Mouse (Mus musculus) liver, embryonic 14.5 days (tissue): ENCODE data around the gene Ccdc110. TPM values are rescaled to one million over a fixed set of nuclear protein-coding genes. Genes with fewer than 3 reads are reported as not detected.

Experiments
- ATAC-seq: fragments of 200-750 bp; cut with Nextera tagmentation; 2 replicates; pipeline ENCODE4 v1.8.0; 2017; ENCODE audit warnings: moderate number of reproducible peaks, mild to moderate bottlenecking, moderate library complexity; ENCODE audit not compliant: insufficient read depth
- DNase-seq, 3 experiments: peaks; one replicate each; pipeline ENCODE4 v3.0.0-alpha.2; 2012 to 2013; ENCODE audit warnings: low read depth in 3 of 3, low spot score in 3 of 3
- H3K27ac ChIP-seq: fragments of 300-500 bp; sonication (generic); 2 replicates; pipeline ENCODE4 v1.5.1; 2014; ENCODE audit warnings: moderate library complexity, mild to moderate bottlenecking, control low read depth, inconsistent platforms
- H3K27me3 ChIP-seq: fragments of 300-500 bp; sonication (generic); 2 replicates; pipeline ENCODE4 v1.6.1; 2014; ENCODE audit warnings: mild to moderate bottlenecking, low read length, moderate library complexity; ENCODE audit not compliant: control insufficient read depth, insufficient read depth
- H3K36me3 ChIP-seq: fragments of 300-500 bp; sonication (generic); replicated peaks from 2 replicates; pipeline ENCODE4 v1.6.1; 2014; ENCODE audit warnings: low read depth; ENCODE audit not compliant: control insufficient read depth, insufficient read depth
- H3K4me1 ChIP-seq, 2 experiments: fragments of 200-500 bp in 1 of 2; fragments of 300-500 bp in 1 of 2; sonication (generic) in 1 of 2; replicated peaks; 2 replicates each; pipeline ENCODE4 v1.6.1; 2012 to 2014; ENCODE audit warnings: antibody characterized with exemption in 1 of 2, inconsistent platforms in 1 of 2, low read length in 1 of 2; ENCODE audit not compliant: control insufficient read depth in 2 of 2, insufficient read depth in 2 of 2
- H3K4me2 ChIP-seq: fragments of 300-500 bp; sonication (generic); 2 replicates; pipeline ENCODE4 v1.6.1; 2014; ENCODE audit warnings: low read depth, mild to moderate bottlenecking, control low read depth, moderate library complexity
- H3K4me3 ChIP-seq, 2 experiments: fragments of 200-500 bp in 1 of 2; fragments of 300-500 bp in 1 of 2; sonication (generic) in 1 of 2; 2 replicates each; pipeline ENCODE4 v1.5.1; 2012 to 2014; ENCODE audit warnings: low read depth in 2 of 2, low read length in 2 of 2, mild to moderate bottlenecking in 2 of 2, control low read depth in 1 of 2, inconsistent platforms in 1 of 2, moderate library complexity in 1 of 2; ENCODE audit not compliant: insufficient read depth in 1 of 2
- H3K9ac ChIP-seq: fragments of 300-500 bp; sonication (generic); replicated peaks from 2 replicates; pipeline ENCODE4 v1.6.1; 2014; ENCODE audit warnings: mild to moderate bottlenecking, control low read depth, moderate library complexity
- H3K9me3 ChIP-seq: fragments of 300-500 bp; sonication (generic); 2 replicates; pipeline ENCODE4 v1.6.1; 2016; ENCODE audit warnings: low read length, mixed read lengths; ENCODE audit not compliant: control insufficient read depth
- CTCF ChIP-seq: IDR thresholded peaks from 2 replicates; pipeline ENCODE4 v1.5.1; 2016; ENCODE audit warnings: antibody characterized with exemption, low read depth, control low read depth
- EP300 ChIP-seq: IDR thresholded peaks from 2 replicates; pipeline ENCODE4 v1.6.1; 2016; ENCODE audit warnings: antibody characterized with exemption, low read depth
- WGBS: fragments of 180-500 bp; shearing (Covaris S2); extraction: QIAGEN DNeasy Blood & Tissue Kit; methylation state at CpG from one replicate; pipeline ENCODE4 v1.1.7; 2014; ENCODE audit not compliant: insufficient replicate concordance; 5-methylcytosine and 5-hydroxymethylcytosine counted together
- polyA plus RNA-seq, 2 experiments: library from polyadenylated mRNA; depleted of rRNA in 1 of 2; stranded (reverse) in 1 of 2; unstranded in 1 of 2; fragments of >200 nt; fragmentation: Nextera tagmentation in 1 of 2; extraction: Ambion mirVana in 1 of 2; gene quantifications; 2 replicates each; pipeline versions ENCODE4 v1.2.1 to v1.2.3; 2012 to 2014

Gene Ccdc110
- polyA plus RNA-seq, 2 experiments, result not detected

GRCm38 (mm10) chr8:45913707-45914106 is 20.7 kb upstream of the Ccdc110 start:
- no peaks in the 10 kb centered on the region for H3K27me3 ChIP-seq
- H3K27ac ChIP-seq, result no peak overlapping the region
- H3K4me1 ChIP-seq, result no peaks in the 10 kb centered on the region
- WGBS, result 77% methylated on average over 11 of the region's 11 CpGs
- no peaks in the 10 kb centered on the region for H3K36me3 ChIP-seq
- H3K9ac ChIP-seq, result no peak overlapping the region
- no peak for ATAC-seq
- no peak overlapping the region for H3K4me3 ChIP-seq
- TF ChIP-seq EP300, result no peak
- no peak for TF ChIP-seq CTCF
- no peak for DNase-seq
- H3K9me3 ChIP-seq, result no peaks in the 10 kb centered on the region
- no peak overlapping the region for H3K4me2 ChIP-seq

GRCm38 (mm10) chr8:45916496-45916895 is 17.9 kb upstream of the Ccdc110 start:
- Histone ChIP-seq H3K27ac (no peak overlapping the region), H3K4me2 (no peak overlapping the region), H3K4me3 (no peak overlapping the region), H3K27me3 (no peaks in the 10 kb centered on the region), H3K4me1 (no peaks in the 10 kb centered on the region), H3K36me3 (no peaks in the 10 kb centered on the region), H3K9me3 (no peaks in the 10 kb centered on the region), H3K9ac (no peak overlapping the region)
- no peak for DNase-seq
- 43% methylated on average over 3 of the region's 3 CpGs for WGBS
- TF ChIP-seq EP300 (no peak), CTCF (no peak)
- no peak for ATAC-seq

- DNase-seq (no peak), ATAC-seq (no peak)
- H3K27ac ChIP-seq, result no peak overlapping the region
- no peak overlapping the region for H3K9ac ChIP-seq
- no peaks in the 10 kb centered on the region for H3K27me3 ChIP-seq
- no peak for TF ChIP-seq CTCF
- TF ChIP-seq EP300, result no peak
- WGBS, result 75% methylated on average over 20 of the region's 20 CpGs
- no peaks in the 10 kb centered on the region for H3K4me1 ChIP-seq
- H3K4me3 ChIP-seq, result no peak overlapping the region
- H3K4me2 ChIP-seq, result no peak overlapping the region
- H3K9me3 ChIP-seq, result no peaks in the 10 kb centered on the region
- H3K36me3 ChIP-seq, result no peaks in the 10 kb centered on the region
These were observed 17.3 kb upstream of the Ccdc110 start for GRCm38 (mm10) chr8:45917040-45917679.

GRCm38 (mm10) chr8:45918891-45919290 is 15.5 kb upstream of the Ccdc110 start:
- WGBS, result 69% methylated on average over 15 of the region's 15 CpGs
- DNase-seq, result no peak
- Histone ChIP-seq H3K27ac (no peak overlapping the region), H3K27me3 (no peaks in the 10 kb centered on the region), H3K36me3 (no peaks in the 10 kb centered on the region), H3K4me2 (no peak overlapping the region), H3K4me1 (no peaks in the 10 kb centered on the region), H3K4me3 (no peak overlapping the region), H3K9me3 (no peaks in the 10 kb centered on the region), H3K9ac (no peak overlapping the region)
- TF ChIP-seq CTCF, result no peak
- TF ChIP-seq EP300, result no peak
- no peak for ATAC-seq

- TF ChIP-seq EP300 (no peak), CTCF (no peak)
- 73% methylated on average over 7 of the region's 7 CpGs for WGBS
- Histone ChIP-seq H3K4me3 (no peak overlapping the region), H3K4me2 (no peak overlapping the region), H3K9me3 (no peaks in the 10 kb centered on the region), H3K9ac (no peak overlapping the region), H3K27ac (no peak overlapping the region), H3K36me3 (no peaks in the 10 kb centered on the region), H3K27me3 (no peaks in the 10 kb centered on the region), H3K4me1 (no peaks in the 10 kb centered on the region)
- DNase-seq, result no peak
- ATAC-seq, result no peak
These were observed 14.0 kb upstream of the Ccdc110 start for GRCm38 (mm10) chr8:45920392-45920791.
